Mouse (Mus musculus) leukemia stem cell, adult 10-12 weeks (primary cell): ENCODE data around the gene Asb5. TPM values are rescaled to one million over a fixed set of nuclear protein-coding genes. Genes with fewer than 3 reads are reported as not detected.

Experiments
- polyA plus RNA-seq: library from polyadenylated mRNA; stranded (reverse); fragments of >175 nt; gene quantifications from 2 replicates; pipeline ENCODE4 v1.2.3, GENCODE M21; 2012; ENCODE audit warnings: low replicate concordance

Asb5 gene
- polyA plus RNA-seq = 0.72 TPM in 1 of 2 replicates, not detected in the other

GRCm38 (mm10) chr8:54529382-54530296, at the start of gene Asb5, which contains the start of gene Spcs3:
Gene Asb5, plus strand, starts transcription at chr8:54529580.
Gene Spcs3, minus strand, starts transcription at chr8:54529998.

GRCm38 (mm10) chr8:54600671-54601251, 71.4 kb downstream of the Asb5 start, which contains the start of gene Spata4:
Gene Spata4, plus strand, starts transcription at chr8:54600781.

Other genes with a start within 250 kb of the Asb5 start
- 26.1 and 26.6 TPM in 2 replicates for gene Spcs3, start 418 bp downstream of the Asb5 start, polyA plus RNA-seq
- gene Spata4, start 71.2 kb downstream of the Asb5 start, polyA plus RNA-seq = not detected in 2 replicates